8 mouse cellular contexts compared by ENCODE assay signal in the genomic region with DNA sequence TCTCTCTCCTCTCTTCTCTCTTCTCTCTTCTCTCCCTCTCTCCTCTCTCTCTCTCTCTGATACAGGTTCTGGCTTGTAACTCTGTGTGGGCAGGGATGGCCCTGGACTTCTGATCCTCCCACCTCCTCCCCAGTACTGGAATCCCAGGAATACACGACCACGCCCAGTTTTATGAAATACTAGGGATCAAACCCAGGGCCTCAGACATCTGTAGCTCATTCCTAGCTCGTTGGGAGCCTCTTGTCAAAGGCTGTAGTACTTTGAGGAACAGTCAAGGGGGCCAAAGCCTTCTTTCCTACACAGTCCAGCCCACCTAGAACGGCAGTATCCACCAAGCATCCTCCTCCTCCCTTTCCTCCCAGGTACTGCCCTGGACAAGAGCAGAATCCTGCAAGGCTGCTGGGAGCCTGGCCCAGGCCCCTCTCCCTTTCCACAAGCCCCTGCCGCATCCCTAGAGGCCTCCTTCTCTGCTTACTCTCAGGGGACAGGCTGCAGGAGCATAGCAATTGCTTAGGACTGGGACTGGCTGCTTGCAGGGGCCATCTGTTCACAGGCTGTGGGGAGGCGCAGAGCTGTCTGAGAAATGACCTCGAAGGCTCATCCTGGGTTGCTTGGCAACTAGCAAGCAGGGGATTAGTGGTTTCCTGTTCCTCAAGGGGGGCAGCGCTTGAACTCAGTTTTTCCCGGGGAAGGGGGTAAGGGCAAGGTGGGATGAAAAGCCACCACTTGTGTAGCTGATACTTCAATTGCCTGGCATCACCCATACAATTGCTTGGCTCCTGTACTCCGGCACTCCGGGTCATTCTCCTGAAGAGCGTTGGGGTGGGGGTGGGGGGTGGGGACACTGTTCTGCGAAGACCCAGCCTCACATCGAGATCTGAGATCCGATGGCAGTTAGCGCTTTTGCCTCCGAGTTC. TPM values are rescaled to one million over a fixed set of nuclear protein-coding genes. Genes with fewer than 3 reads are reported as not detected.
A peak's percentile ranks its signal among the peaks of the same experiment; 100 is the strongest.
DNase-seq lines count a peak whose midpoint lies in the region; ATAC-seq and TF ChIP-seq lines count a peak whose summit lies in the region.

No protein-coding gene starts in this region.

- no peak overlapping the region for H3K4me3 ChIP-seq in CH12.LX (replicated peaks in 1 of 3; ENCODE audit: low read depth in 2 of 3, low read length in 2 of 3, poor library complexity in 1 of 3)
- H3K4me3 ChIP-seq in midbrain, embryonic 12.5 days = peak overlapping the region; percentile 23

- dilution Hi-C loops in CH12.LX (cut with MboI; ENCODE audit: extremely low pct_ligation_motif_present, extremely low pct_unique_long_range_greater_than_20kb, low sequenced_read_pairs) = no loop called here

- peaks cover 3% of the 10 kb centered on the region for H3K27me3 ChIP-seq in CH12.LX (replicated peaks)
- no peaks in the 10 kb centered on the region for H3K27me3 ChIP-seq in midbrain, embryonic 12.5 days

- TF ChIP-seq EP300 in CH12.LX (IDR thresholded peaks at IDR 0.05; ENCODE audit: low read length) = no peak

- H3K4me1 ChIP-seq in CH12.LX (ENCODE audit: control insufficient read depth in 1 of 2, insufficient read depth in 2 of 2) = peaks cover 14 to 25% of the 10 kb centered on the region in 2 experiments
- peaks cover 38% of the 10 kb centered on the region for H3K4me1 ChIP-seq in midbrain, embryonic 12.5 days

- no peak for TF ChIP-seq CTCF in CH12.LX (conservative IDR thresholded peaks at IDR 0.05 in 1 of 2, IDR thresholded peaks at IDR 0.05 in 1 of 2; ENCODE audit: low read depth in 2 of 2, low read length in 2 of 2)

- H3K79me2 ChIP-seq in CH12.LX (replicated peaks; ENCODE audit: control insufficient read depth, extremely low read depth, insufficient read depth, poor library complexity, severe bottlenecking) = no peaks in the 10 kb centered on the region

- peak; percentile 95 for DNase-seq in heart, adult 11 months
- no peak for DNase-seq in heart, adult 8-10 months (ENCODE audit: low spot score)
- DNase-seq in CH12.LX (ENCODE audit: extremely low read depth) = no peak
- peak; percentile 90 for DNase-seq in embryo, embryonic 10 days (ENCODE audit: low spot score)
- DNase-seq in thymus, postnatal 4 days = peak; percentile 36
- DNase-seq in adrenal gland, adult 18-20 months (ENCODE audit: low spot score in 2 of 2) = no peak

- H3K4me2 ChIP-seq in CH12.LX (ENCODE audit: insufficient read depth, low read depth, poor library complexity, severe bottlenecking) = peak overlapping the region; percentile 69; the same call in 1 of the 2 replicates
- peak overlapping the region; percentile 47 for H3K4me2 ChIP-seq in midbrain, embryonic 12.5 days (replicated peaks)

- WGBS in midbrain, embryonic 12.5 days = 8% methylated on average over 17 of the region's 17 CpGs

- ATAC-seq in hematopoietic stem cell, adult 5-6 weeks (replicated peaks in 1 of 2; ENCODE audit: insufficient read depth in 1 of 2, low FRiP score in 2 of 2, low TSS enrichment in 1 of 2, low read depth in 1 of 2, poor library complexity in 2 of 2, severe bottlenecking in 2 of 2) = peak; percentile 38 to 53; a peak in 2 of 4 replicates
- peak; percentile 95 for ATAC-seq in midbrain, embryonic 12.5 days (ENCODE audit: low FRiP score, low read depth)

- no peak for TF ChIP-seq POLR2A in CH12.LX (IDR thresholded peaks at IDR 0.05; ENCODE audit: low read depth, low read length)

- TF ChIP-seq RAD21 in CH12.LX (IDR thresholded peaks at IDR 0.05; ENCODE audit: low read depth, low read length) = no peak

- no peak overlapping the region for H3K27ac ChIP-seq in CH12.LX (ENCODE audit: insufficient read depth, low read depth)
- peak overlapping the region; percentile 92 for H3K27ac ChIP-seq in midbrain, embryonic 12.5 days (replicated peaks)

- H3K9me3 ChIP-seq in CH12.LX (replicated peaks; ENCODE audit: low read length) = no peaks in the 10 kb centered on the region
- H3K9me3 ChIP-seq in midbrain, embryonic 12.5 days = no peaks in the 10 kb centered on the region

- no peaks in the 10 kb centered on the region for H3K36me3 ChIP-seq in CH12.LX (replicated peaks in 1 of 2; ENCODE audit: control insufficient read depth in 1 of 2, insufficient read depth in 1 of 2, low read length in 1 of 2)
- no peaks in the 10 kb centered on the region for H3K36me3 ChIP-seq in midbrain, embryonic 12.5 days

- no peak overlapping the region for H3K9ac ChIP-seq in CH12.LX (ENCODE audit: insufficient read depth, low read depth)
- peak overlapping the region; percentile 41; the same call in 1 of the 2 replicates for H3K9ac ChIP-seq in midbrain, embryonic 12.5 days (replicated peaks)

- in situ Hi-C loops in CH12.LX (cut with MboI; ENCODE audit: low pct_ligation_motif_present, low pct_unique_long_range_greater_than_20kb, low sequenced_read_pairs) = loop anchor here (10.0 kb wide), 1 partner anchor 135 kb away; no protein-coding TSS in a partner anchor

TF ChIP-seq in CH12.LX, 34 proteins besides CTCF, POLR2A, EP300 and RAD21:
- TF ChIP-seq ETS1 (conservative IDR thresholded peaks at IDR 0.05; ENCODE audit: low read depth, low read length) (no peak), IRF4 (IDR thresholded peaks at IDR 0.05; ENCODE audit: low read depth, low read length) (no peak), MAZ (IDR thresholded peaks at IDR 0.05; ENCODE audit: low read depth, low read length) (no peak), ZKSCAN1 (IDR thresholded peaks at IDR 0.05; ENCODE audit: borderline replicate concordance, low read depth, low read length) (no peak), NELFE (IDR thresholded peaks at IDR 0.05; ENCODE audit: low read depth, low read length) (no peak), POLR2AphosphoS2 (IDR thresholded peaks at IDR 0.05; ENCODE audit: low read depth, low read length) (no peak), NRF1 (IDR thresholded peaks at IDR 0.05; ENCODE audit: low read depth, low read length) (no peak)

RNA-seq across cellular contexts. Expression of a gene that starts 40.2 kb away (rescaled TPM):
- 1 to 10 TPM; 1.3 to 3.0 (median 1.6) TPM for total RNA-seq in heart, adult 8-10 months (2022)
- 0.13 TPM in 1 of 2 replicates, not detected in the other for total RNA-seq in CH12.LX (2012; rRNA removed)
- not detected in 2 replicates for total RNA-seq in CH12.LX (2014; rRNA removed)
- not detected in 2 replicates for polyA plus RNA-seq in CH12.LX (2012; ENCODE audit: insufficient read length, low read depth)
- total RNA-seq in hematopoietic stem cell, adult 5-6 weeks (2017) = not detected in 2 replicates
- 0.13 and 0.60 TPM in 2 replicates for polyA plus RNA-seq in midbrain, embryonic 12.5 days (2016; fragmentation: Nextera tagmentation; extraction: Ambion mirVana)
- 1 to 10 TPM; 2.0 to 4.6 TPM for total RNA-seq in adrenal gland, adult 18-20 months (2021)

RNA-seq across cellular contexts. Expression of a gene that starts 58.6 kb away (rescaled TPM):
- 1 to 10 TPM; 1.3 to 1.8 (median 1.6) TPM for total RNA-seq in heart, adult 8-10 months (2022)
- not detected in 2 replicates for total RNA-seq in CH12.LX (2012; rRNA removed)
- not detected in 2 replicates for total RNA-seq in CH12.LX (2014; rRNA removed)
- polyA plus RNA-seq in CH12.LX (2012; ENCODE audit: insufficient read length, low read depth) = not detected in 2 replicates
- not detected in 2 replicates for total RNA-seq in hematopoietic stem cell, adult 5-6 weeks (2017)
- 1.9 and 2.3 TPM in 2 replicates for polyA plus RNA-seq in midbrain, embryonic 12.5 days (2016; fragmentation: Nextera tagmentation; extraction: Ambion mirVana)
- total RNA-seq in adrenal gland, adult 18-20 months (2021) = 1 to 10 TPM; 4.4 to 5.3 TPM

Comparison
In these comparisons a context has a peak if more than half of its experiments do, and no peak if none do; other contexts are left out.
1. DNase-seq: peak in heart, adult 11 months (single experiment), embryo, embryonic 10 days (single experiment) and thymus, postnatal 4 days (single experiment); none in heart, adult 8-10 months (single experiment), CH12.LX (single experiment) and adrenal gland, adult 18-20 months (0 of 2).